Mouse (Mus musculus): ENCODE data around the gene Gart.

GRCm38 (mm10) chr16:91606958-91607357 lies 39.8 kb downstream of the Gart start:
- no peak for TF ChIP-seq MYC (IDR thresholded peaks at IDR 0.05; ENCODE audit: low read depth, low read length)
- TF ChIP-seq CTCF (conservative IDR thresholded peaks at IDR 0.05 in 1 of 2, IDR thresholded peaks at IDR 0.05 in 1 of 2; ENCODE audit: low read depth in 2 of 2, low read length in 2 of 2) = no peak
- TF ChIP-seq MAFK (IDR thresholded peaks at IDR 0.05; ENCODE audit: insufficient replicate concordance, low read length) = no peak
- no peak for TF ChIP-seq POLR2A (IDR thresholded peaks at IDR 0.05; ENCODE audit: low read depth, low read length)
- TF ChIP-seq NRF1 (IDR thresholded peaks at IDR 0.05; ENCODE audit: low read depth, low read length) = no peak
- no peak for TF ChIP-seq MAZ (IDR thresholded peaks at IDR 0.05; ENCODE audit: low read depth, low read length)
- TF ChIP-seq MAX (IDR thresholded peaks at IDR 0.05; ENCODE audit: low read length) = no peak
- TF ChIP-seq MXI1 (IDR thresholded peaks at IDR 0.05; ENCODE audit: low read depth, low read length) = no peak
- no peak for TF ChIP-seq RCOR1 (conservative IDR thresholded peaks at IDR 0.05; ENCODE audit: low read depth, low read length)
- TF ChIP-seq GABPA (IDR thresholded peaks at IDR 0.05; ENCODE audit: insufficient replicate concordance, low read depth, low read length) = no peak
